Mouse (Mus musculus): ENCODE measurements around the gene Btaf1.

GRCm38 (mm10) chr19:37040906-37041305, 115.0 kb downstream of the Btaf1 start:
- no peak for TF ChIP-seq CTCF (IDR thresholded peaks at IDR 0.05; ENCODE audit: low read depth, low read length)
- no peak for TF ChIP-seq POLR2A (IDR thresholded peaks at IDR 0.05; ENCODE audit: extremely low read depth, insufficient read depth, low read length)

Data from liver, adult 2 months (tissue).